Mouse (Mus musculus) cerebellum, adult 11-12 months (tissue): ENCODE results near the gene Ccdc160.

Experiments
- DNase-seq: peaks from one replicate; pipeline ENCODE4 v3.0.0; 2022

Gene Ccdc160

DNA sequence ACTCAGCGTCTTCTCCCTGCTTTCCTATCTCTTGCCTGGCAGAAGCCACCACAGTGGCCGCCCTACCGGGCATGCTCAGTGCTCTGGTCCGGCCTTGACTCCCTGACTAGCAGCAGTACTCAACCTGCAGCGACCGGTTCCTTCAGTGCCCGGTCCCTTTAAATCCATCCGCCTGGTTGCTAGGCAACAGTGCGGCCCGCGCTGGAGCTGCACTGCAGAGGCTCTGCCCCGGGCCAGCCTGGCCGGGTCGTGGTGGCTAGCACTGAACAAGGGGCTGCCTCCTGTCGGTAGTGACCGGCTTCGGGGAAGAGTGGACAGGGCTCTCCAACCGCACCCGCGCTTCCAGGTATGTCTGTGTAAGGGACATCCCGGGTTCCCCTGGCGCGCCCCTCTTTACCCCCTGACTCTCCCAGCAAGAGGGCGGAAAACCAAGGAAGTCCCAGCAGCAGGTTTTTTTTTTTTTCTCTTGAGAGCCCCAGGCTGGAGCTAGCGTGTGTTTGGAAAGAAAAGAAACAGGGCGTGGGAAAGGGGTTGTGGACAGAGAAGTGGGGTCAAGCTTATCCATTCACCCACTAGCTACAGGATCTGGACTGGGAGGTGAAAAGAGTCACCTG is at the start of gene Ccdc160:
Gene Ccdc160 (plus strand): TSS at position 221 of the 614 bp plus-strand sequence.
- DNase-seq: peak; percentile 74

DNA sequence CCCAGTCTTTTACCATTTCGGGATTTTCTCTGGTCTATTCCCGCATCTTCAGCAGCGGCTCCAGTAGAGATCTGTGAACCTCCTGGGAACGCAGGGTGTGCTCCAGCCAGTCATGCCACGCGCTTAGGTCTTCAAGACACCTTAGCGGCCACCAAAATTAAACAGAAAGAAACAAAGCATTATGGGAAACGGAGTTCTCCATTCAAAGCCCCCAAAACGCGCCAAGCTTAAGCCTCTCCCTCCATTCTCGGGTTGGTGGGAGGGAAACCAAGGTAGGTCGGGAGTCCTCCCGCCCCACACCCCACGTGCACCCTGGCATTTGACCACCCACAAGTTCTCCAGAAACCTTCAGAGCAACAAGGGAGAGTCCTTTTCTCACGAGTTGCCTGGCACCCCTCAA is 47.2 kb upstream of the Ccdc160 start:
- no peak for DNase-seq

- DNase-seq: no peak
Observed at GRCm38 (mm10) chrX:52744201-52745051, 46.6 kb upstream of the Ccdc160 start.

GRCm38 (mm10) chrX:52745462-52745861 is 45.5 kb upstream of the Ccdc160 start:
- DNase-seq: no peak

DNA sequence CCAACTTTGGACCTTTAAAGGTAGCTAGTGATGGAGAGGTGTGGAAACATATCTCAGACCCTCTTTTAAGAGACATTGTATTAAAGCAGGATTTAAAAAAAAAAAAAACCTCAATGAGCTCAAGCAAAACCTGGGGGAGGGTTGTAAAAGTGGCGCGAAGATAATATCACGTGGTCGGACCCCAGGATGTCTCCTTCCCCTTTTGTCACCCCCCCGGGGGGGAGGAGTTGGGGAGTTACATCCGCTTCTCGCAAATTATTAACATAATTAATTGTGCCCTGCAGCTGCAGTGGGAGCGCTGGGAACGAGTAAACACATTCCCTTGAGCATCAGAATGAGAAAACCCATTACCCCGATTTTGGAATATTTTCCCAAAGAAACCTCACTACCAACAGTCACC is 45.1 kb upstream of the Ccdc160 start:
- no peak for DNase-seq

GRCm38 (mm10) chrX:52746849-52747248 is 44.2 kb upstream of the Ccdc160 start:
- DNase-seq: no peak

DNA sequence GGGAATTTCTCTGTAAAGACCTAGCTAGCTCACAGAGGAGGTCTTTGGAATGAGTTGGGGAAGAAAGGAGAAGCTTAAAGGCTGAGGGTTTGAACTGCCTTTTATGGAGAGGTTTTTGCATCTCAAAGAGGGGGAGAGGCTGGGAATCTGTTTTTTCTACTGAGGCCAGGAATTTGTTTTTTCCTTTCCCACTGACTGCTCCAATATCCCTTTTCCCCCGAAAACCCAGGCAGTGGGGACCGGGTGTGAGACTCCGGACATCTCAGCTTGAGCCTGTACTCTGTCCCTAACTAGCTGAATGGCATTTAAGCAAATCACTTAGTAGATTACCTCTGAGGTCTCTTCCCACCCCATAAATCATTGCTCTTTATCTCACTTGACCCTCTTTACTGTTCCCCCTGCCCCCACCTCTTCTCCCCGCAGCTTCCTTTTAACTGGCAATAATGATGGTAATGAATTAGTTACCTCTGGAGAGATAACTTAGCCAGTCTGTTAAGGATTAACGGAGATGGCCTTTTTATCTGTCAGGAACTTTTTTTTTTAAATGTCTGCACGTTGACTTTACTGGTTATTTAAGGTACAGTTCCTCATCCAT is 37.4 kb upstream of the Ccdc160 start:
- no peak for DNase-seq

- DNase-seq: no peak
Observed at GRCm38 (mm10) chrX:52757164-52757563, 33.8 kb upstream of the Ccdc160 start.

DNA sequence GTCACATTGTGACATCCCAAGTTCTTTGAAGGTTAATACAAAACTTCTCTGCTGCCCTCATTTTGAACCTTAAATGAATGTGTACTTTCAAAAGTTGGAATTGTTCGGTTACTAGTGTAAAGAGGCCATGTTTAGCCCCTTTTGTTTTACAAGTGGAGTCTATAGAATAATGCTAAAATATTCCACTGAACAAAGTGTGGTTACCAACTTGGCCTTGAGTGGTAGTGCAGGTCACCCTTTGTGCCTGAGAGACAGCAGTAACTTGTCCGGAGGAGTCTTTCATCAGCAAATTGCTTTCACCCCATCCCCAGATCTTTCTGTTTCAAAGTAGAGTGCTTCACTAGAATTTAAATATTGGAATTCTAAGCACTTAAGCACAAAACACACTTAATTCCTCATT is 31.8 kb upstream of the Ccdc160 start:
- no peak for DNase-seq

DNA sequence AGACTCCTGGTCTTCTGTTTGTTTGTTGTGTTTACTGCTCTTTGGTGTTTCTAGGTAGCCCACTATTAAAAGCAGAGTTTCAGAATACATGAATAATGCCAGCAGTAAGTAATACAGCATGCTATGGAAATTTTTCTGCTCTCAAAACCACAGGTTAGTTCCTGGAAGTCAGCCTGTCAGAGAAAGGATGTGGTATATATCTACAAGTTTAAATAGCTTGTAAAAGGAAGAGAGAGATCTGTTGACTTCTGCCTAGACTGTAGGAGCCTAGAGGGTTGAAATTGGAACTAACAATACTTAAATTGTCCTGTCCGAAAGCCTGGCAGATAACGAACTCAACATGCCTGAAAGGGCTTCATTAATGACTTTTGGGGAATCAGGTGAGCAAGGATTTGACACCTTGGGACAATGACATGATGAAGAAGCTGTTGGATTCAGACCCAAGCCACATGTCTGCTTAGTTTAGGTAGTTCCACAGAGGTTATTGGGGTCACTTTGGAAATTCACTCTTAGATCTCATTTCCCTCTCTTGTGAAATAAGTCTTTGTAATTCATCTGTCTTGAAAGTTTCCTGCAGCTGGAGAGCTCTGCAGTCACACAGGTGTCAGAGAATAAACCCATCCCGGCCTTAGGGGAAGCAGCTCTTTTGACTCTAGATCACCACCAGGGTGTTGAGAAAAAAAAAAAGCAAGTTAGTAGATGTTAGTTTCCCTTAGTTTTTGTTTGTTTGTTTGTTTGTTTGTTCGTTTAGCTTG is 30.6 kb upstream of the Ccdc160 start:
- DNase-seq: no peak

- DNase-seq: no peak
Observed at GRCm38 (mm10) chrX:52762221-52762620, 28.8 kb upstream of the Ccdc160 start.

DNA sequence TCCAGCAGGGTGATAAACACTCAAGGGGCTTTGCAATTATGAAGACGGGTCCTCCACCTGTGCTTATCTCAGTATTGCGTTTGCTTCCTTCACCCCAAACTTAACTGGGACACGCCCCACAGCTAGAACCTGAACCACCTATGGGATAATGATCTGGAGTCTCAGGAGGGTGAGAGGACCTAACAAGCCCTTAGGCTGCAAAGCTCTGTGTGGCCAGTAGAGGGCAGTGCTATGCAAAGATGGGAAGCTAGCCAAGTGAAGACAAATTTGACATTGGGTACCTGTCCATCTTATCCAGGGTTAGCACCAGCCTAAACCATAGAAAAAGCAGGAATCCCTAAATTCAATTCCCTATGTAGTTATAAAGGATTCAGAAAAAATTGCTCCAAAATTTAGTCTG is 15.0 kb upstream of the Ccdc160 start:
- no peak for DNase-seq

- no peak for DNase-seq
Observed at GRCm38 (mm10) chrX:52777671-52778070, 13.3 kb upstream of the Ccdc160 start.

GRCm38 (mm10) chrX:52783898-52784297 is 7.1 kb upstream of the Ccdc160 start:
- no peak for DNase-seq

GRCm38 (mm10) chrX:52791944-52792719 is 1.1 kb downstream of the Ccdc160 start:
- DNase-seq: no peak

DNA sequence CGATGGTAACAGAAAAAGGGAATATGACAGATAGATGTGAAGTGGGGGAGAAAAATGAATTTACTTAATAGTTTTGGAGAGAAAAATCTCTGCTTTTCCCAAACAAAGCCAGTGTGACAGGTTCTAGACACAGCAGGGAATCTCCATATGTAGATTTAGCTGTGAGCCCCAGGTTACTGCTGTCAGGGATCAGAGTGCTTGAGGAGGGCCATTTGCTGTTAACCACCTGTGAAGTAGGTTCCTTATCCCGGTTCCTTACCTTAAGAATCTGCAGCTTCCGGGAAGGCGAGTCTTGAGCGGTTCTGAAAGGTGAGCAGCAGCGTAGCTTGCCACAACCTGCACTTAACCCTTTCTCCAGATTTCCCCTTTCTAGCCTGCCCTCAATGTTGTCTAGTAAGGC is 1.9 kb downstream of the Ccdc160 start:
- DNase-seq: no peak

DNA sequence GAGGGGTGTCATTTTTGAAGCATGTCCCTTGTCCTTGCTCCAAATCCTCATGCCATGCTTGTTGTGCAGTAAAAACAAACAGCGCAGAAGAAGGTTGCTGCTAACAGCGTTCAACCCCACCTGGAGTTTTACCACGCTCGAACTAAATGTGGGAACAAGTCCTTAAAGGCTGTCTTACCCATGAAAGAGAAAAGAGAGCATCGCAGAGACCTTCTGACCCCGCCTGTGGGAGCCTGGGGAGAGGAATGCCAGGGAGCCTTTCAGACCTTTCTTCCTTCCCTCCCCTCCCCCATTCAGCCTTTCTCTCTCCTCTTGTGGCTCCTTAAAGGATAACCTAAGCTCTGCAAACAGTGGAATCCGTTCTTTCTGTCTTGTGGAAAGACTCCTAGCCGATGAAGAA is 4.8 kb downstream of the Ccdc160 start:
- DNase-seq: no peak

DNA sequence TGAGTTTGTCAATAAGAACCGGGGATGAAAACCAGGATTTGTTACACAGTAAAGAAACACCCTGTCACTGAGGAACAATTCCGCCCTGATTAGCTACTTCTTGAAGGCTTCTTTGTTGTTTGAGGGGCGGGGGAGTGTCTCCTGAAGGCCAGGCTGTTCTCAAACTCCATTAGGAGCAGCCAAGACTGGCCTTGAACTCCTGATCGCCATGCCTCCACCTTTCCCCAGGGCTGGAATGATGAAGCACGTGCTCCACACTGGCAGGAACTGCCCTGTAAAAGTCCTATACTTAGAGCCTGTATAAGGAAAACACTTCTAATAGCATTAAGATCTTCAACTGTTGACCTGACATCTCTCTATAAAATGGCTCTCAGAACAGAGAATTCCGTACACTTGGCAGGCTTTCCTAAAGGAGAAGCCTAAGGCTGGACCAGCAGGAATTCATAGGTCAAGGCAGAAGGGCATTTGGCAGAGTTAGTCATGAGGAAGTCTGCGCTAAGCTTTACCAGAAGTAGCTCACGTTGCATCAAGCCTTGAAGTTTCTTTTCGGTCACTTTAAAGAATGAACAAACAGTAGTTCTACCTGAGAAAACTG is 6.1 kb downstream of the Ccdc160 start:
- no peak for DNase-seq

- DNase-seq: no peak
Observed at GRCm38 (mm10) chrX:52798255-52798654, 7.3 kb downstream of the Ccdc160 start.

DNA sequence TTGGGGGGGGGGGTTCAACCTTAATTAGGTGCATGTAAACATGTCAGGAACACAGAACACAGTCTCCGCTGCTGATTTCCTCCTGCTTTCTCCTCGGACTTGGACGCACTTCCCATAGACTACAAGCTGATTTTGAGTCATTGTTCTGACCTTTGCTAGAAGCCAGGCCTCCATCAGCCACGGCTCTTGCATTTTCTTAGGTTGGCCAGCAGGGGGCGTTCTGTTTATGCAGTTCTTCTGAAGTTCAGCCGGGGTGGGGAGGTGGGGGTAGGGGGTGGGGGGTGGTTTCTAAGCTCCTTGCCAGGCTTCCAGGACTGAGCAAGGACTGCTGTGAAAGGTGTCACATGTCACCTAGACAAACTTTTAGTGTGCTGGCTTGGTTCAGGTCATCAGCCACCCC is 8.6 kb downstream of the Ccdc160 start:
- no peak for DNase-seq

DNA sequence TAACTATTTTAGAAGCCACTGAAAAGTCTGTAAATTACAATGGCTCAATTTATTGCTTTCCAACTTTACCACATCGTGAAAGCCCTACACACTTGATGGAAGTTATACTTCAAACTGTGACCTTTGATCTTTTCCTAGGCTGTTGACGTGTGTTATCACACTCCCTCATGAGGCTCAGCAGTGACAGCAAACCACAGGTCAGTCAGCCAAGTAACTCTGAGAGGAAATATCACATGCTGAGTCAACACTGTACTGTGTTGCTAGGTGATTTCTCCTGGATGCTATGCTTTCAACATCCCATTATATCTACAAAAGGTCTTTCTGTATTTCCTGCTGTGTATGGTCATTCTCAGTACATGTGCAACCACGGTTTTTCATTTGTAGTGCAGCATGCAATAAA is 28.3 kb downstream of the Ccdc160 start:
- no peak for DNase-seq
